Mouse (Mus musculus): ENCODE measurements around the gene B4galt4.
"Not testable (repeated sequence)": the region's sequence is repeated elsewhere in the genome, so short reads cannot be mapped to it uniquely, and the experiment has no call there.

The B4galt4 gene

DNA sequence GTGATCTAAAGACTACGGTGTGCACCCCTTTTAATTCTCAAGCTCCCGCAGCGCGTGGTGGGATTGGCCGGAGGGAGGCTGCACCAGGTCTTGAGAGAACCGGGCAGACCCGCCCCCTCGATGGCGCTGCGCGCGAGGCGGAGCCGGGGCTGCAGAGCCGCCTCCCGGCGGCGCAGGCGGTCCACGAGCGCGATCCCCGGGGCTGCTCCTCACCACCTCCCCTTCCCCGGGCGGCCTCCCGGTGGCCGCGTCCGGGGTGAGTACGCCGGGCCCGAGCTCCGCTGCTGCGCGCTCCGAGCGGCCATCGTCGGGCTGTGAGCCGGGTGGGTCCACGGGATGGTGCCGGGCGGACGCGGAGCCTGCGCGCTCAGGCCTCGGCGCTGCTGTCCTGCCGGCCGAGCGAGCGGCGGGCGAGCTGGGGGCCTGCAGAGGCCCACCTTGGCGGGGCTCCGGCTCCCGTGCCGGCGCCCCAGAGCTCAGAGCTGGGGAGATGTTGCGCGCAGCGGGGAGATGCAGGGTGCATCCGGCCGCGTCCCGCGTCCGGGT is at the start of gene B4galt4:
Gene B4galt4, plus strand, starts transcription at position 152 of the 546 bp plus-strand sequence.
- peak; percentile 83 for DNase-seq (ENCODE audit: low spot score)

DNA sequence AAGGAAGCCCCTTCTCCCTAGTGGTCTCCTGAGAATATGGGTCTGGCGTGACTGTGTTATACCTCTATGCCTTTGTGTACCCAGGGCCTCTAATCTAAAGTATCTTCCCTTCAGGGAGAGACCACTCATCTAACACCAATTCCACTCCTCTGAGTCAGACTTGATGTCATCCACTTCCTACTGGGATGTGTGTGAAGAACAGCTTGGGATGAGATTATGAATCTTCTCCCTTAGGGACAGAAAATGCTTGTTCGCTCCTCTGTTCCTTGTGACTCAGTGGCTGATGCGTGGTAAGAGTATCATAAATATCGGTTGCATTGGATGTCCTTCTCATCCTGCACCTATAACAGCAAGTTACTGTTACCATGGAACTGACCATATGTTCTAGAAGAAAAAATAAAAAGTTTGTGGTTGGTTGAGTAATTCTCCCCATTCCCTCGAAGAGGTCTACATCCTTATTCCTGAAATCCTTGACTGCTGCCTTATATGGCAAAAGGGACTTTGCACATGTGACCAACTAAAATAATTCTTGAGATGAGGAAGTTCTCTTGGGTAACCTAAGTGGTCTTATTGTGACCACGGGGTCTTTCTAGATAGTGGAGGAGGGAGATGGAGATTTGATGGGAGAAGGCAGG is 47.0 kb upstream of the B4galt4 start:
- DNase-seq (ENCODE audit: low spot score), result no peak

DNA sequence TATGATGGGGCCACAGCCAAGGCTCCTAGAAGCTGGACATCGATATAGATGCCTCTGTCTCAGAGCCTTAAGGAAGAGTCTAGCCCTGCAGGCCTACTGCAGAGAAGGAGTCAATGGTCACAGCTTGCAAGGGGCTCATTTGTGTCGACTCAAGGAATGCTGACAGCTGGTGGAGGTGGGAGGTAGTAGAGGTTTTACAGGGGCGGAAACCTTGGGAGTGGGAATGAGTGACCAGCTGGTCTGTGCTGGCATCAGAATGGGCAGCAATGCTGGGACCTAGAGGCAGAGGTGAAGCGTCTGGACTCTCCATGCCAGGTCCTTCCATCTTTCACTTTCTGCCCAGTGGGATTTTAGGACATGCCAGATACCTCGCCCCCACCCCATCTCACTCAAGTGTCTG is 46.5 kb upstream of the B4galt4 start:
- DNase-seq (ENCODE audit: low spot score), result no peak

DNA sequence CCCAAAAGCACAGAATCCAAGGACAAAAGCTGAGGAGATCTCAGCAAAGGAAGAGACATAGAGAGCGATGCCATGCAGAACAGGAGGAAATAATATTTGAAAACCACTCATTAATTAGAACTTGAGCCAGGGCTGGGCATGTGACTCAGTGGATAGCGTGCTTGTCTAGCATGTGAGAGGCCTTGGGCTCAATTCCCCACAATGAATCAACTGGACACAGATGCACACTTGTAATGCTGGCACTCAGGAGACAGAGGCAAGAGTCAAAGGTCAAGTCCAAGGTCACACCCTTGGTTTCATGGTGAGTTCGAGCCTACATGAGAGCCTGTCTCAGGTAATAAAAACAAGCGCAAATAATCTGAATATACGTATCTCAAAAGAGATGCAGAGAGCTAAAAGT is 44.5 kb upstream of the B4galt4 start:
- DNase-seq (ENCODE audit: low spot score), result no peak

DNA sequence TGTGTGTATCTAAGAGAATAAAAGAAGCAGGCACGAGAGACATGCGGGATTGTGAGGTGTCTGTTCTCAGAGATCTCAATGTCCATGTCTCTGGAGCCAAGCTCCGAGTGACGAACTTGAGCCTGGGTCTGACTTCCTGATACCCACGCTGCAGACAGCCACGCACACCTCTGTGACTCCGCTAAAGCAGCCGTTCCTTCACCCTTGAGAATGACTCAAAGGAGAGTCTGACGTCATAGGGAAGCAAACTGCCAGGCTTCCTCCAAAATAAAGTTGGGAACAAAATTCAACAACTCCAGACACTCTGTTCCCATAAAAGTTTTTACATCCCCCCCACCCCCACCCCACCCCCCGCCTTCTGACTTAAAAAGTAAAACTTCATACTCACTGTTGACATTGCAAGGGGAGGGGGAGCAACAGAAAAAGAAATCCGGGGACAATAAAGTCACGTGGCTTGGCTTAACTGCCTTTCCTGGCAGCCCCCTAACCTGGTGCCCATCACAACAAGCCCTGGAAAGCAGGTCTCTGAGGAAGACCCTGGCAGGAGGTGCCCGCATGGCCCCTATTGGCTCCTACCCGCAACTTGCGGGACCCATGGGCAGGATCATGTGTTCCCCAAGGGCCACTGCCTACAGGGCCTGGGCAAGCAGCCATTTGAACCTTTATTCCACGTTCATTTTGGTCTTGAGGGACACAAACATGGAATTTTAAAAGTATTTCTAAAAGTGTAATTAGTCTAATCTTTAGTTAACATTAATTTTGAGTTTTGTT is 41.5 kb upstream of the B4galt4 start:
- DNase-seq (ENCODE audit: low spot score), result no peak

DNA sequence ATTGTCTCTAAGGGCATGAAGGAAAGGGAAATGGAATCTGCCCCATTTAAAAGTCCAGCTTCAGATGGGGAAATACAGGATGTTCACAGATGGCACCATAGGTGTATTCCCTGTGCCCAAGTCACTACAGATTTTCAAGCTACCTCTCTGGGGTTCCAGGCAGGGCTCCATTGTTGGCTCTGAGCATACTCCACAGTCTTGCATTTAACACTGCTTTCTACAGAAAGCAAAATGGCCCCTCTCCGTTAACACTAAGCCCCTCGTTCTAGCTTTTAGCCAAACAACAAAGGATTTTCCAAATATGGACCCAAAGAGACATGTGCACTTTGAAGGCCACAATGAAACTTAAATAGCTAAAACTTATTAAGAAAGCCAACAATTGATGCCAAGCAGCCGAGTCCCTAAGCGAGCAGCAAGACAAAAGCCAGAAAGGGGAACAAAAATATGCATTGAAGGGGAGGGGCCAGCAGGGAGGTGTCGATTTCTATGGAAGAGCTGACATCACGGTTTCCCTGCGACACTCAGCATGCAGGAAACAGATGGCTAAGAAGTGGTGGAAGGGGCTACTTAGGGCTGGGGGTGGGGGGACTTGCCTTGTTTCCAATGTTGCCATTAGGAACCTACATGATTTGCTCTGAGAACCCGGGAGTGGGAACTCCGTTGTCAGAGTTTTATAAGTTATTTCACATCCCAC is 40.4 kb upstream of the B4galt4 start:
- no peak for DNase-seq (ENCODE audit: low spot score)

DNA sequence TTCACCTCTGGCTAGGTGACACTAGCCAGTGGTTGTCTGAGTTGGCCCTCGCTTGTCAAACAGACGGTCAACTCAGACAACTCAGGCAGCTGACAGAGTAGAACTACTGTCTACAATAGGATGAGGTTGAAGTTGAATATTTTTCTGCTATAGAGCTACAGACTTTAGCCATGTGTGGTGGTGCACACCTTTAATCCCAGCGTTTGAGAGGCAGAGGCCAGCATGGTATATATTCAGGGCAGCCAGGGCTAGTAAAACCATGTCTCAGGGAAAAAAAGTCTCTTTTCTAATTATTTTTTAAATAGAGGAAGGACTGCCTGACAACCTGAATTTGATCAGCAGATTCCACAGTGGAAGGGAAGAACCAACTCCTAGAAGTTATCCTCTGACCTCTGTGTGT is 39.7 kb upstream of the B4galt4 start:
- no peak for DNase-seq (ENCODE audit: low spot score)

DNA sequence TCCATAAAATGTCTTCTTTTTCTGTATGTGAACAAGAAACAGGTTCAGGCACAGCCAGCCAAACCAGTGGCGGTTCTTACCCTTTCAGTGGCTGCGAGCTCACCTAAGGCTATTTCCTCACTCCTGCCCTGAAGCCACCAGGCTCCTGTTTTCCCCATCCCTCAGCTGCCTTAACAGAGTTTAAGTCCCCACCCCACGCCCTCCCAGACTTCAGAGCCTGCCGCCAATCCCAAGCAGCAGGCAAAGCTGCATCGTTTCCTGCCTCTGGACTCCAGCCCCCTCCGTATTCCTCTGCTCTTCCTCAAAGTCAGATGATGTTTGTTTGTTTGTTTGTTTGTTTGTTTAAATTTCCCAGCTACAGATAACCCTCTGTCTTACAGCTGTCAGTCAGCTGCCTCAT is 38.6 kb upstream of the B4galt4 start:
- DNase-seq (ENCODE audit: low spot score), result no peak

DNA sequence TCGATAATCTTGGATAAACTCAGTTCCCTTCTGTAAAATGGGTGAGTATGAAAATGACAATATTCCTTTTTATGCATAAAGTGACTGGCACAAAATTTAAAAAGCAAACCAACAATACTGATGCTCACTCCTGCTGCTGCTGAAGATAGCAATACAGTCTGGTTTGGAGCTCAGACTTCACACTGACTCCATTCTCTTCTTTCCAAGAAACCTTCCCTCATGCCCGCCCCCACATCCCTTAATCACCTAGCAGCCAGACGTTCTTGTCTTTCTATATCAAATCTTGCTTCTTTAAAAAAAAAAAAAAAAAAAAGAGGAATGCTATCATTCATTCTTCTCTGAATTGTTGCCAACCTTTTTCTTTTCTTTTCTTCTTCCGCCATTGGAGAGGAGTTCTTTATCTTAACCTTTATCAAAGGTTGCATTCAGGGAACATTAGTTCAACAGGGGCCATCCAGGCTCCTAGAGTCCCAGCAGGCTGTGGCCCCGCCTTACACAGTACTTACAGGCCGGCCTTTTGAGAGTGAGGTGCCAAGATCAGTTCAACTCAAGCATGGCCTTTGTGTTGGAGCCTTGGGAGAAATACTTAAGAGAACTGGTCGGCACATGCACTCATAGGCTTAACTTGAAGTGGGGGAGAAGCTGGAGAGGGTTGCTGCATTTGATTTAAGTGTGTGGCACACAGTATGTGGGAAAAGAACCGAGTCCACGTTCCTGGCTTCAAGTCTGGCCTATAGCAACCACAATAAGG is 36.4 kb upstream of the B4galt4 start:
- DNase-seq (ENCODE audit: low spot score), result peak; percentile 84

DNA sequence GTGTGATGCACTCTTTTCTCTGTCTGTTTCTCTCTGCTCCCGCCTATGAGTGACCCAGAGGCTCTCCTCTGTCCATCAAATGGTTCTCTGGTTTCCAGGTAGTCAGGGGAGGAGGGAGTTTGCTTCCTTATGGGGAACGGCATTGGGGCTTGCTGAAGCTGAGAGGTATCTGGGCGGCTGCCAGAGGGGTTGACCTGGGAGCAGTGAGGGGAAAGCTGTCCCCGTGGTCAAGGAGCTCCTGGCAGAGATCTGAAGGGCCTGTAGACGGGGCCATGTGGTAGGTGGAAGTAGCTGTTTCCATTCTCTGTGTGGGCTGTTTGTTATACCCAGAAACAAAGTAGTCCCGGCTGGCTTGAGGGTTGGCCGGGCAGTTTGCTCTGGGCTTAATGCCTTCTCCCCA is 35.3 kb upstream of the B4galt4 start:
- peak; percentile 89 for DNase-seq (ENCODE audit: low spot score)

DNA sequence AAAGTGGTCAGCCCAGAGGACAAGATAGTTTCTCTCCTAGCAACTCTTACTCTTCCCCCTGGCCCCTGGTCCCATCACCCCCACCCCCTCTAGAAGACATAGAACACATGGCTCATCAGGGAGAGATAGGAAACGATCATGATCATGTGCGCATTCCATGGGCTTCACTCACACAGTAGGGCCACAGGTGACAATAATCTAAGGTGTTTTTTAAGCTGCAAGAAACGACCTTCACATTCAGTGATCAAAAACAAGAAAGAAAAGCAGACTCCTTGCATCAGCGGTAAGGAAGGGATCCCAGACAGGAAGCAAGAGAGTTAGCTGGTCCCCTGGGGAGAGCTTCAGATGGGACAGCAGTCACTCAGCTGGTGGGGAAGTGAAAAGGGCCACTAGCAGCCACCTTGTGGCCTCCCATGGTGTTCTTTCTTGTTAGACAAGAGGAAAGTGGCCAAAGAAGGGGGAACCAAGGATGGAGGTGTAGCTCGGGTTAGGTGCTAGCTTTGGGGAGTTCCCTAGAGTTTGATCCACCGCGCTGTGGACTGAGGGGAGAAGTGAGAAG is 33.0 kb upstream of the B4galt4 start:
- no peak for DNase-seq (ENCODE audit: low spot score)

DNA sequence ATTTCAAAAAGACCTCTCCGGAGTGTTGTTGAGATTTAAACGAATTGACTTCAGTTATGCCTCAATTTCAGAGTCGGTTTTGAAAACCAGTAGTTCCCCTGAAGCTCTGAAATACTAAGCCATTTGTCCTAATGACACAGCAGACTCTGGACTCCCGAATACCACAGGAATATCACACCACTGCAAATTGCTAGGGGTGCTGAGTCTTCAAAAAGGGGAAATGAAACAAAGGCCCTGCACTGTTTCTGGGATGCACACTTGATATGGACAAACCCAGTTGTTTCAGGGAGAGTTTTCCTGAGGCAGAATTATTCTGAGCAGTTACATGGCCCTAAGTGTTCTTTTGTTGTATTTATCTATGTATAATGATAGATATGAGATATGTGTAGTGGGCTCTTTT is 30.8 kb upstream of the B4galt4 start:
- no peak for DNase-seq (ENCODE audit: low spot score)

DNA sequence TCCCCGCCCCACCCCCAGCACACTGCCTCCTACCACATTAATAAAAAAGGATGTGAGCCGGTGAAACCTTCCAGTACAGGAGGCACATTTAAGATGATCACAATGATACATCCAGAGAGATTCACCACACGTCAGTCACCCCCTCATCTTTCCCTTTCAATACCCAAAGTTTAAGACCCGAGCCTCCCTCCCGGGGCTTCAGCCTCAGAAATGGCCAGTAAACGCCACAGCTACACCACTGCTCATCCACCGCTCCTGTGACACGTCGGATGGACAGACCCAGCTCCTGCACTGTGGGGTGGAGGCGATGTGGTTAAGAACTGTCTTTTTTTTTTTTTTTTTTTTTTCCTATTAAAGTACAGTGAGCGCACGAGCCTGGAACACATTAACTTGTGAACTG is 30.0 kb upstream of the B4galt4 start:
- DNase-seq (ENCODE audit: low spot score), result no peak

DNA sequence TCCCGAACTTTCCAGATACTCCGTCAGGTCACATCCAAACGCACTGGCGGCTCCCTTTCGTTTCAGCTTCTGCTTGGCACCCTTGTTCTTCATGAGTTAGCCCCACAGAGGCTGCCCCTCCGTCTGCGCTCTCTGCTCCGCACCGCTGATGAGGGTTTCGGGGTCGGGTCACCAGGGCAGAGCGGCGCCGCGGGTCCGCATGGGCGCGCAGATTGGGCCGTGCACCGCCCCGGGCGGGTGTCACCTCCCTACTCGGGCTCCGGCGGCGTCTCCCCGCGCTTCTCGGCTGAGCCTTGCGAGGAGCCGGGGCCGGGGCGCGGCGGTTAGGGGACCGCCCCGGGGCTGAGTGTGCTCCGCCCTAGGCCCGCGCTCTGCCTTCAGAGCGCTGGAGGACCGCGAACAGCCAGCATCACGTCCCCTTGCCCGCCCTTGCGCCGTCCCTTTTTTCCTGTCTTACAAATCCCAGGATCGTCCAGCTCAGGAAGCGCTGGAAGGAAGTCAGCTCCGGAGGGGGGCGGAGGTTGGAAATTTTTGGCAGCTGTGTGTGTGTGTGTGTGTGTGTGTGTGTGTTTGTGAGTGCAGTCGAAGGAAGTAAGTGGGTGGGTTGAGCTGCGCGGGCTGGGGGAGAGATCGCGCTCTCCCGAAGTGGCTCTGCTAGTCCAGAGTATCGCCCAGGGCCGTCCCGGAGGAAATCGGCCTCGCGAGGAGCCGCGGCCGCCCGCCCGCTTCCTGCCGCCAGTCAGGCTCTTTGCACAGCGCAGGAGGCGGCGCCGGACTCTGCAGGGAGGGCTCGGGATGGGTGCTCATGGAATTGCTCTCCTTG is 29.3 kb upstream of the B4galt4 start, which contains the start of gene Arhgap31:
Gene Arhgap31, minus strand, starts transcription at position 694 of the 823 bp plus-strand sequence.
- peak; percentile 90 for DNase-seq (ENCODE audit: low spot score)

DNA sequence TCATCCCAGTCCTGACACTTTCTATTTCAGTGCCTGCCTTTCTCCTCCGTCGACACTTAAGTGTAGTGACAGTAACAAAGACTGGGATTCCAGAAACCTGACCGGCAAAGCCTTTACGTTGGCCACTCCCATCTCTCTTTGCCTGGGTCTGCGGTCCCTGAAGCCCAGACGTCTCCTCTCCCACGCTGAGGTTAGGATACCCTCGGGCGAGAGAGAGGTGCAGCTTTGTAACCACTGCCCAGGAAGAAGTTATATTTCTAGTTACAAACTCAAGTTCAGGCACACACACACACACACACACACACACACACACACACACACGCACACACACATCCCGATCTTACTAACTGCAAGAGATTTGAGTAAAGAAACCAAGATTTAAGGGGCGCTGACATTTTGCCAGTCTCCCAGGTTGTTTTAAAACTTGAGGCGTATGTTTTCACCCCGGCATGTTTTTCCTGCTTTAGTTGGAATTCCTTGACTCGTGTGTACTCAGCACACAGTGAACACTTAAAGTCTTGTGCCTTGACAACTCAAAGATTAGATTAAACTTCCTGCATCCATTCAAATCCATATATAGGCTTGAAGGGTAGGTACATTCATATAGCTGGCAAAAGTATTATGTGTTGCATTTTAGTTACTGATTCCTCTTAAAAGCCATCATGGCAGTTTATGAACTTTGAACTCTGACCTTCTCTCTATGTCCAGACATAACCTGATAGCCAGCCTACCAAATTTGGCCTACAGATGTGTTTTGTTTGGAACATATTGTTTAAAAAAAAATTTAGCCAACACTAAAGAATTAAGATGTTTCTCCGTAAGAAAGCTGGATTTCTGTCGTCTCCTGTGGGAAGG is 28.4 kb upstream of the B4galt4 start:
- no peak for DNase-seq (ENCODE audit: low spot score)

DNA sequence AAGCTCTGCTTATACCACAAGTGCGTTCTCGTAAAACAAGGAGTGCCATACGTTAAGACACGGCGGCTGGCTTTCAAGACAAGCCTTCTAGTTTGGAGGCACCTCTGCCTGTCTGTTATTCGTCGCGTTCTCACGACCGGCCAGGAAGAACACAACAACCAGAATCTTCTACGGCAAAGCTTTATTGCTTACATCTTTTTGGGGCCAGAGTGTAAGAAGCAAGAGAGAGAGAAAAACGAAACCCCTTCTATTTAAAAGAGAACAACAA is 27.9 kb upstream of the B4galt4 start:
- not testable (repeated sequence) for DNase-seq (ENCODE audit: low spot score)

DNA sequence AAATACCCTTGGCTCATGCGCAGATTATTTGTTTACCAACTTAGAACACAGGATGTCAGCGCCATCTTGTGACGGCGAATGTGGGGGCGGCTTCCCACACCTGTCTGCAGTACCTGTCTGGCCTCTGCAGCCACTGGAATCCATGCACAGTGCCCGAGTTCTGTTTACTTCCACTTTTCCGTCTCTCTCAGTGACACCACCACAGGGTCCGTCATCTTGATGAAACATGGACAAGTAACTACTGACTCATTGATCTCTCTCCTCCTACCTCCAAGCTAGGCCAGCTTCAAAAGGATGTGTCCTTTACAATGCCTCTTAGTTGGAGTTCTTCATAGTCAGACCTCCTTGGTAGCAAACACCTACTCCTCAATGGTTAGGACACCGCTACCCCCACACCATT is 20.7 kb upstream of the B4galt4 start:
- no peak for DNase-seq (ENCODE audit: low spot score)

DNA sequence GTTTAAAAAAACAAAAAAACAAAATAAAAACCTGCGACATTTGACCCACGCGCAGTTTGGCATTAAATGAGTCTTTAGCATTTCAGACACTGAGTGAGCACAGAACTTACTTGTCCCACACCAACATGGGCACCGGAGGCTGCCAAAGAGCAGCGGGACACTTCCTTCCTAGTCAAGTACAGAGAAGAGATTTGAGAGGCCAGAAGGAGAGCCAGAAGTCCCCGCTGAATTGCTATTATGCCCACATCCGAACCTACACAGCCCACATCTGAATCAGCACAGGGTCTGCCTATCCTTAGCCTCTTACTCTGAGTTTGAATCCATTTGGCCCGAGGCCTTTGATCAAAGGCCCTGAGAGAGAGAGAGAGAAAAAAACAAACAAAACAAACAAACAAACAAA is 17.8 kb upstream of the B4galt4 start:
- no peak for DNase-seq (ENCODE audit: low spot score)

DNA sequence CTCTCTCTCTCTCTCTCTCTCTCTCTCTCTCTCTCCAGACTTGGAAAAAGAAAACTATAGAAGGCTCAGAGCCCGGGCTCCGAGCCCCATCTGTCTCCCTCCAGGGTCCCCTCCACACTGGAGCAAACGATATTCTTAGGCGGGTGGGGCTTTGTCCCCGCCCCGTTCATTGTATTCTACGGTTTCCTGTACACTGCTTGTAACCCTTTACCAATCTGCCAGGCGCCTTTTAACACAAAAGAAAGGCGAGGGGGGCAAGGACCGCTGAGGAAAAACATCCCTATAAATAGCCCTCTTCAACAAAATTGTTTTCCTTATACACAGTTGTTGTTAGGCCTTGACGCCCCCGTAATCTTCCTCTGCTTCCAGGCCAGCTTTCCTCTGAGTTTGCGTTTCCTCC is 17.1 kb upstream of the B4galt4 start:
- peak; percentile 61 for DNase-seq (ENCODE audit: low spot score)

DNA sequence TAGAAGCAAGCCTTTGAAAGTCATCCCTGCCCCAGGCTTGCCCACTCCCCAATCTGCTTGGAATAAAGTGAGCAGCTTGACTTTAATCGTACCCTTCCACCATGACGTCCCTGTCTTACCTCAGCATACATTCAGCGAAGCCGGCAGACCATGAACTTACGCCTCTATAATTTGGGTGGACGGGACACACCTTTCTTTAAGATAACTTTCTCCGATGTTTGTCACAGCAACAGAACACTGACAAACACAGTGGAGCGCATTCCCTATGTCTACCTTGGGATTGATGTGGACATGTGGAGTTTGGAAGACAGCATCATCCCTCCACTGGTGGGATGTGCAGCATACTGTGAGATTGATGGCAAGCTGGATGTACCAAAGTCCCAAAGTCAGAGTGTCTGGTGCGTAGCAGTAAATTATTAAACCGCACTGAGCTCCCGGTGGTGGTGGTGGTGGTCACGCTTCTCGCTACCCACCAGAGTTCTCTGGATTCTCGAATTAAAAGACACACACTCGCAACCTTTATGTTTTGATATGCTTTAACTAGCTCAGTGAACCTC is 13.4 kb upstream of the B4galt4 start:
- no peak for DNase-seq (ENCODE audit: low spot score)
